Mouse (Mus musculus): ENCODE results near the gene Aqp3. TPM values are rescaled to one million over a fixed set of nuclear protein-coding genes. Genes with fewer than 3 reads are reported as not detected.

Gene Aqp3
- polyA plus RNA-seq, 1 experiment from 2014 or later: 10.7 TPM

DNA sequence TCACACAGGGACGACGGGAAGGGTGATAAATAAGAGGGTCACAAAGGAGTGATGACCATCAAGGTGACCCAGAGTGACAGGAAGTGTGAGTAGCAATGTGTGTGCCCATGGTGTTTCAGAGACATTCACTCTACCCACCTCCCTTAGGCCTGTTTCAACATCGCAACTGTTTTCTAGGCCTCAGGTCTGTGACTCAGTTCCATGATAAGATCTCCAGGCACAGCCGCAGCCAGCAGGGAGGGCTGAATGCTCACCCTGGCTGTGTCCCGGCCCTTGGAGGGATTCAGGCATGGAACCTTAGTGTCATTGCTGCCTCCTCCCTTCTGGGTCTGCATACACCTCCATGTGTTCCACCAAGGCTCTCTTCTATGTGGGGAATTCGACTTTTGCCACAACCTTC, 19.3 kb downstream of the Aqp3 start:
- 48% methylated on average over 6 of the region's 6 CpGs for WGBS (ENCODE audit: insufficient replicate concordance)
- no peak for ATAC-seq

DNA sequence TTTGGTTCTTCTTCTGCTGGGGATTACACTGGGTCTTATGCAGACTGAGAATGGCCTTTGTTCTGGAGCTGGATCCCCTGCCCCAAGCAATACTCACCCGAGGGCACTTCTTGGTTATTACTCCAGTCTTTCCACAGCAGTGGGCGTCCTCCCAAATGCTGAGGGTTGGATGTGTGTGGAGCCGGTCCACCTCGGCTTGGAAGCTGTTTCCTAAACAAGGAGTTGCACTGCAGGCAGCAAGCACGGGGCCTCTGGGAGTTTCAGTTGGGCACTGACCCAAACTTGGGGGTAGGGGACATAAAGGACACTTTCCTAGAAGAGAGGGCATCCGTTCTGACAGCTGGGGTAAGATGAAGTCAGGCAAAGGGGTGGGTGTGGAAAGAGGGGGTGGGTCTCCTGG, 23.5 kb downstream of the Aqp3 start:
- TF ChIP-seq EP300 (IDR thresholded peaks at IDR 0.05; ENCODE audit: low read depth): no peak

More for the DNA sequence above, 19.3 kb downstream of the Aqp3 start:
- Histone ChIP-seq H3K4me3 (ENCODE audit: low read depth, low read length) (no peak overlapping the region), H3K27ac (ENCODE audit: low read depth) (no peak overlapping the region), H3K9ac (replicated peaks) (no peak overlapping the region), H3K27me3 (ENCODE audit: insufficient read depth, low read length) (no peaks in the 10 kb centered on the region), H3K36me3 (replicated peaks; ENCODE audit: insufficient read depth, low read length) (no peaks in the 10 kb centered on the region), H3K4me2 (ENCODE audit: low read depth, low read length) (no peak overlapping the region), H3K9me3 (ENCODE audit: low read length) (no peaks in the 10 kb centered on the region), H3K4me1 (ENCODE audit: insufficient read depth) (0 out of 2 replicates have a peak, but pooled peaks cover 3% of the 10 kb centered on the region)
- DNase-seq: no peak
- TF ChIP-seq EP300 (IDR thresholded peaks at IDR 0.05; ENCODE audit: low read depth): no peak

DNA sequence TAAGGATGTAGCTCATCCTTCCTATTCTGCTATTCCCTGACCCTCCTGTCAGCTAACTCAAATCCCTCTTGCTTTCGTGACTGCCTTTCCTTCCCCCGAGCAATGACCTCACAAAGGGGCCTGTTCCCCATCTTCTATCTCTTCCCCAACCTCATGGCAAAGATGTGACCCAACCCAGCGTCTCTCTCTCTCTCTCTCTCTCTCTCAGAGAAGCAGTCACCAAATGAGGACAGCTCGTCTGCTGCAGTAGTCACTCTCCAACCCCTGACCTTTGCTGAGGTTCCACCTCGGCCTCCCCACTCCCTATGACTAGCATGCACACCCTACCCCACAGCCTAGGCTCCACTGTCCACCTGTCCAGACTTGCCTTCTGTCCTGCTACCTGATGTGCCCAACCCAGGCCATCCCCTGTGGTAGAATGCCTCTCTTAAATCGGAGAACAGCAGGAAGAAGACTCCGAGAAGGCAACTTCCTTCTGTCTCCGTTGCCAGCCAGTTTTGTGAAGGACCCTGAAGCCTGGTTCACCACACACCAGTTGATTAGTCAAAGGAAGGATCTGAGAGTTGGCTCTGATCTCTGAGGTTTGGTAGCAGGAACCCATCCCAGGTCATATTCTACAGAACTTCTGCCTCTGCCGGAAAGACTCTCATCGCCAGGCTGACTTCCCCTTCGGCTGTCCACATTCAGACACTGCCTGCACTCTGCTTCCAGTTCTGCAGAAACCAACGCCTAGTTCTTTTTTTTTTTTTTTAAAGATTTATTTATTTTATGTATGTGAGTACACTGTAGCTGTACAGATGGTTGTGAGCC, 24.8 kb downstream of the Aqp3 start:
- DNase-seq (no peak), ATAC-seq (no peak)
- H3K9ac ChIP-seq (replicated peaks): no peak overlapping the region
- H3K36me3 ChIP-seq (replicated peaks; ENCODE audit: insufficient read depth, low read length): no peaks in the 10 kb centered on the region
- H3K4me1 ChIP-seq (ENCODE audit: insufficient read depth): no peaks in the 10 kb centered on the region
- H3K27me3 ChIP-seq (ENCODE audit: insufficient read depth, low read length): 0 out of 2 replicates have a peak, but pooled peaks cover 3% of the 10 kb centered on the region
- no peaks in the 10 kb centered on the region for H3K9me3 ChIP-seq (ENCODE audit: low read length)
- 42% methylated on average over 12 of the region's 12 CpGs for WGBS (ENCODE audit: insufficient replicate concordance)
- no peak overlapping the region for H3K4me3 ChIP-seq (ENCODE audit: low read depth, low read length)
- H3K27ac ChIP-seq (ENCODE audit: low read depth): no peak overlapping the region
- no peak for TF ChIP-seq EP300 (IDR thresholded peaks at IDR 0.05; ENCODE audit: low read depth)
- no peak overlapping the region for H3K4me2 ChIP-seq (ENCODE audit: low read depth, low read length)

More for the DNA sequence above, 23.5 kb downstream of the Aqp3 start:
- H3K9me3 ChIP-seq (ENCODE audit: low read length): no peaks in the 10 kb centered on the region
- H3K4me1 ChIP-seq (ENCODE audit: insufficient read depth): no peaks in the 10 kb centered on the region
- H3K36me3 ChIP-seq (replicated peaks; ENCODE audit: insufficient read depth, low read length): no peaks in the 10 kb centered on the region
- no peak overlapping the region for H3K27ac ChIP-seq (ENCODE audit: low read depth)
- H3K9ac ChIP-seq (replicated peaks): no peak overlapping the region
- DNase-seq (no peak), ATAC-seq (no peak)
- H3K4me2 ChIP-seq (ENCODE audit: low read depth, low read length): no peak overlapping the region
- no peak overlapping the region for H3K4me3 ChIP-seq (ENCODE audit: low read depth, low read length)
- whole genome bisulfite sequencing (ENCODE audit: insufficient replicate concordance): 74% methylated on average over 6 of the region's 6 CpGs
- 0 out of 2 replicates have a peak, but pooled peaks cover 3% of the 10 kb centered on the region for H3K27me3 ChIP-seq (ENCODE audit: insufficient read depth, low read length)

DNA sequence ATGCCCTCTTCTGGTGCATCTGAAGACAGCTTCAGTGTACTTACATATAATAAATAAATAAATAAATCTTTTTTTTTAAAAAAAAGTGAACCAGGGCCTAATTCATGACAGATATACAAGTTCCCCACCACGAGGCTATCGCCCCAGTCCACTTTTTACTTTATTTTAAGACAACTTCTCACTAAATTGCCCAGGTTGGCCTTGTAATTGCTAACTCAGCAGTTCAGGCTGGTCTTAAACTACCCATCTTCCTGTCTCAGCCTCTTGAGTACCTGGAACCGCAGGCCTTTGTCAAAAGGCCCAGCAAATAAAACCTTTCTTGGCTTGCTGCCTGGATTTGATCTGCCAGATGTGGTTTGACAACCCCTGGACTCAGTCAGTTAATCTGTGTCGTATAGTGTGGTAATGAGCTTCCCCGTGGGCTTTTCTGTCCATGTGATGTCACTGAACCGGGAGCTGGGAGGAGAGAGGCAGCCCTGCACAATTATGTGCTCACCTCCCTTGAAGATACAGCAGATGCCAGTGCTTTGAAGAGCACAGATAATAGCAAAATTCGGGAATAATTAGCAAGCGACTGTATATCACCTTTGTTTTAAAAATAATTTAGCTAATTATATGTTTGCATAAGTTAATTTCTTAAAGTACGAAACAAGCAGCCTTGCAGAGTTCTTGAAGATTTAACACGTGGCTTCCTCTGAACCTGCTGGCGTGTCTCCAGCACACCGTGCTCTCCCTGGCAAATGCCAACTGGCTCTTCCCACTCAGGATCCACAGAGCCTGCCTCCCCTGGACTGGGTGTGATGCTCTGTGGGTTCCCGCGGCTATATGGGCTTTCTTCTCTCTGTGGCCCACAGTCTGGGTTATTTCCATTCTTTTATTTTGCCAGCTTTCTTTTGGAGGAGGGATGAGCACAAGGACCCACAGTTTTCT, 26.2 kb downstream of the Aqp3 start:
- Histone ChIP-seq H3K4me1 (ENCODE audit: insufficient read depth) (no peaks in the 10 kb centered on the region), H3K9me3 (ENCODE audit: low read length) (no peaks in the 10 kb centered on the region), H3K4me3 (ENCODE audit: low read depth, low read length) (no peak overlapping the region), H3K9ac (replicated peaks) (0 out of 2 replicates have a peak overlapping the region, but pooled peaks have one; percentile 1), H3K27me3 (ENCODE audit: insufficient read depth, low read length) (0 out of 2 replicates have a peak, but pooled peaks cover 3% of the 10 kb centered on the region), H3K27ac (ENCODE audit: low read depth) (no peak overlapping the region), H3K4me2 (ENCODE audit: low read depth, low read length) (no peak overlapping the region), H3K36me3 (replicated peaks; ENCODE audit: insufficient read depth, low read length) (no peaks in the 10 kb centered on the region)
- TF ChIP-seq CTCF (IDR thresholded peaks at IDR 0.05; ENCODE audit: low read depth) (no peak), EP300 (IDR thresholded peaks at IDR 0.05; ENCODE audit: low read depth) (no peak)
- DNase-seq: no peak
- WGBS (ENCODE audit: insufficient replicate concordance): 76% methylated on average over 14 of the region's 14 CpGs
- ATAC-seq: no peak

DNA sequence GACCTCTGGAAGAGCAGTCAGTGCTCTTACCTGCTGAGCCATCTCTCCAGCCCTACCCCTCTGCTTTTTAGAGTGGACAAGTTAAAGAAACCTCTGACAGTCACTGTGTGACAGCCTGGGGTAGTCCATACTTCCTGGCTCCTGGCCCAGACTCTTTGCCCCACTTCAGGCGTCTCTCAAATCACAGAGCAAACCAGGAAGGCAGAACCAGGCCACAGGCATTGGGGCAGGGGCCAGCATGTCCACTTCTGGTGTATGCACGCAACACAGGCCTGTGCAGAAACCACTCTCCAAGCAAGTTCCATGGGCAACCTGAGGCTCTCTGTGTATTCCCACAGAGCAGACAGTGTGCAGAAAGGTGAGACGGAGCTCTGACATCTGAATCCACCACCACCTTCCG, 32.8 kb downstream of the Aqp3 start:
- H3K27me3 ChIP-seq (ENCODE audit: insufficient read depth, low read length): no peaks in the 10 kb centered on the region
- no peak overlapping the region for H3K27ac ChIP-seq (ENCODE audit: low read depth)
- H3K4me1 ChIP-seq (ENCODE audit: insufficient read depth): peaks cover 3% of the 10 kb centered on the region; the same call in 1 of the 2 replicates
- TF ChIP-seq CTCF (IDR thresholded peaks at IDR 0.05; ENCODE audit: low read depth): no peak
- no peak for TF ChIP-seq EP300 (IDR thresholded peaks at IDR 0.05; ENCODE audit: low read depth)
- no peak overlapping the region for H3K4me3 ChIP-seq (ENCODE audit: low read depth, low read length)
- no peaks in the 10 kb centered on the region for H3K9me3 ChIP-seq (ENCODE audit: low read length)
- H3K9ac ChIP-seq (replicated peaks): no peak overlapping the region
- 71% methylated on average over 4 of the region's 4 CpGs for WGBS (ENCODE audit: insufficient replicate concordance)
- no peak for ATAC-seq
- H3K36me3 ChIP-seq (replicated peaks; ENCODE audit: insufficient read depth, low read length): no peaks in the 10 kb centered on the region
- no peak for DNase-seq
- H3K4me2 ChIP-seq (ENCODE audit: low read depth, low read length): no peak overlapping the region

Data from liver, postnatal 0 days (tissue).